Mouse (Mus musculus) forebrain, embryonic 15.5 days (tissue): ENCODE data around the gene Asprv1. TPM values are rescaled to one million over a fixed set of nuclear protein-coding genes. Genes with fewer than 3 reads are reported as not detected.

Experiments used
- ATAC-seq: fragments of 200-750 bp; cut with Nextera tagmentation; replicated peaks from 2 replicates; pipeline ENCODE4 v1.8.0; 2017; ENCODE audit warnings: mild to moderate bottlenecking, moderate TSS enrichment, moderate library complexity
- H3K27ac ChIP-seq: fragments of 300-500 bp; sonication (generic); replicated peaks from 2 replicates; pipeline ENCODE4 v1.5.1; 2015; ENCODE audit warnings: mild to moderate bottlenecking, inconsistent platforms
- H3K27me3 ChIP-seq: fragments of 300-500 bp; sonication (generic); 2 replicates; pipeline ENCODE4 v1.6.1; 2015; ENCODE audit warnings: inconsistent platforms
- H3K36me3 ChIP-seq: fragments of 300-500 bp; sonication (generic); 2 replicates; pipeline ENCODE4 v1.6.1; 2015; ENCODE audit warnings: mild to moderate bottlenecking, inconsistent platforms
- H3K4me1 ChIP-seq: fragments of 300-500 bp; sonication (generic); 2 replicates; pipeline ENCODE4 v1.6.1; 2015; ENCODE audit warnings: inconsistent platforms
- H3K4me2 ChIP-seq: fragments of 300-500 bp; sonication (generic); replicated peaks from 2 replicates; pipeline ENCODE4 v1.6.1; 2015; ENCODE audit warnings: mild to moderate bottlenecking, inconsistent platforms
- H3K4me3 ChIP-seq: fragments of 300-500 bp; sonication (generic); 2 replicates; pipeline ENCODE4 v1.5.1; 2015; ENCODE audit warnings: mild to moderate bottlenecking, inconsistent platforms
- H3K9ac ChIP-seq: fragments of 300-500 bp; sonication (generic); replicated peaks from 2 replicates; pipeline ENCODE4 v1.6.1; 2015; ENCODE audit warnings: mild to moderate bottlenecking, inconsistent platforms
- H3K9me3 ChIP-seq: fragments of 300-500 bp; sonication (generic); 2 replicates; pipeline ENCODE4 v1.6.1; 2016; ENCODE audit warnings: inconsistent platforms
- WGBS: fragments of 180-500 bp; shearing (Covaris S2); methylation state at CpG from one replicate; pipeline ENCODE4 v1.1.7; 2015; ENCODE audit warnings: mixed read lengths; 5-methylcytosine and 5-hydroxymethylcytosine counted together
- polyA plus RNA-seq: library from polyadenylated mRNA; unstranded; fragments of >200 nt; fragmentation: Nextera tagmentation; extraction: Ambion mirVana; gene quantifications from 2 replicates; pipeline ENCODE4 v1.2.1, GENCODE M21; 2015

Asprv1 gene
- polyA plus RNA-seq, 1 experiment from 2014 or later = 0.61 TPM

GRCm38 (mm10) chr6:86624074-86625030 lies 3.6 kb upstream of the Asprv1 start:
- Histone ChIP-seq H3K9ac (no peak overlapping the region), H3K27me3 (no peaks in the 10 kb centered on the region), H3K27ac (no peak overlapping the region), H3K4me2 (no peak overlapping the region), H3K4me3 (no peak overlapping the region), H3K9me3 (no peaks in the 10 kb centered on the region), H3K36me3 (no peaks in the 10 kb centered on the region), H3K4me1 (peaks cover 6% of the 10 kb centered on the region; the same call in 1 of the 2 replicates)
- ATAC-seq = no peak
- 46% methylated on average over 18 of the region's 18 CpGs for WGBS

- Histone ChIP-seq H3K4me3 (no peak overlapping the region), H3K9ac (no peak overlapping the region), H3K4me1 (no peaks in the 10 kb centered on the region), H3K27ac (no peak overlapping the region), H3K9me3 (no peaks in the 10 kb centered on the region), H3K27me3 (no peaks in the 10 kb centered on the region), H3K36me3 (no peaks in the 10 kb centered on the region), H3K4me2 (no peak overlapping the region)
- 58% methylated on average over 3 of the region's 3 CpGs for WGBS
- no peak for ATAC-seq
These were observed 2.2 kb downstream of the Asprv1 start for GRCm38 (mm10) chr6:86630141-86630540.

- Histone ChIP-seq H3K4me2 (no peak overlapping the region), H3K4me1 (no peaks in the 10 kb centered on the region), H3K27ac (no peak overlapping the region), H3K36me3 (no peaks in the 10 kb centered on the region), H3K27me3 (no peaks in the 10 kb centered on the region), H3K9ac (no peak overlapping the region), H3K4me3 (no peak overlapping the region), H3K9me3 (no peaks in the 10 kb centered on the region)
- WGBS = 74% methylated on average over 2 of the region's 2 CpGs
- no peak for ATAC-seq
These were observed 8.5 kb downstream of the Asprv1 start for GRCm38 (mm10) chr6:86636495-86636894.

GRCm38 (mm10) chr6:86637171-86637835 lies 9.3 kb downstream of the Asprv1 start:
- H3K36me3 ChIP-seq = no peaks in the 10 kb centered on the region
- no peak overlapping the region for H3K4me2 ChIP-seq
- no peak overlapping the region for H3K9ac ChIP-seq
- H3K4me3 ChIP-seq = no peak overlapping the region
- H3K9me3 ChIP-seq = no peaks in the 10 kb centered on the region
- H3K4me1 ChIP-seq = no peaks in the 10 kb centered on the region
- H3K27me3 ChIP-seq = no peaks in the 10 kb centered on the region
- WGBS = 80% methylated on average over 4 of the region's 4 CpGs
- ATAC-seq = no peak
- H3K27ac ChIP-seq = no peak overlapping the region

- H3K9me3 ChIP-seq = no peaks in the 10 kb centered on the region
- H3K4me3 ChIP-seq = no peak overlapping the region
- no peak overlapping the region for H3K9ac ChIP-seq
- no peaks in the 10 kb centered on the region for H3K27me3 ChIP-seq
- no peaks in the 10 kb centered on the region for H3K36me3 ChIP-seq
- H3K4me2 ChIP-seq = no peak overlapping the region
- ATAC-seq = no peak
- 70% methylated on average over 2 of the region's 2 CpGs for WGBS
- H3K4me1 ChIP-seq = no peaks in the 10 kb centered on the region
- H3K27ac ChIP-seq = no peak overlapping the region
These were observed 9.9 kb downstream of the Asprv1 start for GRCm38 (mm10) chr6:86637860-86638259.

GRCm38 (mm10) chr6:86638434-86638833 lies 10.5 kb downstream of the Asprv1 start:
- 16% methylated on average over 2 of the region's 2 CpGs for WGBS
- ATAC-seq = no peak
- Histone ChIP-seq H3K27me3 (no peaks in the 10 kb centered on the region), H3K4me1 (no peaks in the 10 kb centered on the region), H3K36me3 (no peaks in the 10 kb centered on the region), H3K9me3 (no peaks in the 10 kb centered on the region), H3K27ac (no peak overlapping the region), H3K9ac (no peak overlapping the region), H3K4me3 (no peak overlapping the region), H3K4me2 (no peak overlapping the region)

GRCm38 (mm10) chr6:86639180-86640160 lies 11.5 kb downstream of the Asprv1 start:
- H3K27ac ChIP-seq = no peak overlapping the region
- no peaks in the 10 kb centered on the region for H3K36me3 ChIP-seq
- no peak for ATAC-seq
- H3K4me1 ChIP-seq = no peaks in the 10 kb centered on the region
- H3K9ac ChIP-seq = no peak overlapping the region
- no peaks in the 10 kb centered on the region for H3K9me3 ChIP-seq
- no peaks in the 10 kb centered on the region for H3K27me3 ChIP-seq
- WGBS = 82% methylated on average over 18 of the region's 18 CpGs
- H3K4me2 ChIP-seq = no peak overlapping the region
- H3K4me3 ChIP-seq = no peak overlapping the region

GRCm38 (mm10) chr6:86640161-86640560 lies 12.2 kb downstream of the Asprv1 start:
- 76% methylated on average over 3 of the region's 3 CpGs for WGBS

GRCm38 (mm10) chr6:86640776-86641175 lies 12.8 kb downstream of the Asprv1 start:
- ATAC-seq = no peak
- Histone ChIP-seq H3K36me3 (no peaks in the 10 kb centered on the region), H3K27me3 (no peaks in the 10 kb centered on the region), H3K4me1 (no peaks in the 10 kb centered on the region), H3K9me3 (no peaks in the 10 kb centered on the region), H3K9ac (no peak overlapping the region), H3K4me3 (no peak overlapping the region), H3K27ac (no peak overlapping the region), H3K4me2 (no peak overlapping the region)
- 87% methylated on average over 8 of the region's 8 CpGs for WGBS

More at GRCm38 (mm10) chr6:86640161-86640560, 12.2 kb downstream of the Asprv1 start:
- no peak overlapping the region for H3K4me3 ChIP-seq
- H3K4me1 ChIP-seq = no peaks in the 10 kb centered on the region
- no peak overlapping the region for H3K4me2 ChIP-seq
- H3K27me3 ChIP-seq = no peaks in the 10 kb centered on the region
- no peak for ATAC-seq
- no peaks in the 10 kb centered on the region for H3K36me3 ChIP-seq
- H3K27ac ChIP-seq = no peak overlapping the region
- H3K9me3 ChIP-seq = no peaks in the 10 kb centered on the region
- H3K9ac ChIP-seq = no peak overlapping the region

GRCm38 (mm10) chr6:86641716-86642115 lies 13.8 kb downstream of the Asprv1 start:
- H3K4me3 ChIP-seq = no peak overlapping the region
- H3K27me3 ChIP-seq = no peaks in the 10 kb centered on the region
- no peak overlapping the region for H3K4me2 ChIP-seq
- no peaks in the 10 kb centered on the region for H3K9me3 ChIP-seq
- no peak overlapping the region for H3K9ac ChIP-seq
- no peak for ATAC-seq
- WGBS = 55% methylated on average over 8 of the region's 8 CpGs
- no peaks in the 10 kb centered on the region for H3K4me1 ChIP-seq
- H3K36me3 ChIP-seq = no peaks in the 10 kb centered on the region
- H3K27ac ChIP-seq = no peak overlapping the region

GRCm38 (mm10) chr6:86644775-86645400 lies 16.9 kb downstream of the Asprv1 start:
- Histone ChIP-seq H3K36me3 (peaks cover 21% of the 10 kb centered on the region), H3K9ac (no peak overlapping the region), H3K4me3 (no peak overlapping the region), H3K4me2 (no peak overlapping the region), H3K9me3 (no peaks in the 10 kb centered on the region), H3K4me1 (no peaks in the 10 kb centered on the region), H3K27ac (no peak overlapping the region), H3K27me3 (no peaks in the 10 kb centered on the region)
- no peak for ATAC-seq
- WGBS = 82% methylated on average over 3 of the region's 3 CpGs
